Mouse (Mus musculus) limb, embryonic 13.5 days (tissue): Measurements from ENCODE around the gene Itga3. TPM values are rescaled to one million over a fixed set of nuclear protein-coding genes. Genes with fewer than 3 reads are reported as not detected.

ENCODE experiments used
- ATAC-seq: fragments of 200-750 bp; cut with Nextera tagmentation; 2 replicates; pipeline ENCODE4 v1.8.0; 2017; ENCODE audit warnings: low read depth, moderate number of reproducible peaks, moderate TSS enrichment; ENCODE audit not compliant: low FRiP score
- H3K27ac ChIP-seq: fragments of 300-500 bp; sonication (generic); 2 replicates; pipeline ENCODE4 v1.5.1; 2015; ENCODE audit warnings: inconsistent platforms, mild to moderate bottlenecking, moderate library complexity
- H3K27me3 ChIP-seq: fragments of 300-500 bp; sonication (generic); 2 replicates; pipeline ENCODE4 v1.6.1; 2015; ENCODE audit warnings: mild to moderate bottlenecking, inconsistent platforms
- H3K36me3 ChIP-seq: fragments of 300-500 bp; sonication (generic); 2 replicates; pipeline ENCODE4 v1.6.1; 2015; ENCODE audit warnings: inconsistent platforms, mild to moderate bottlenecking, moderate library complexity
- H3K4me1 ChIP-seq: fragments of 300-500 bp; sonication (generic); 2 replicates; pipeline ENCODE4 v1.6.1; 2015; ENCODE audit warnings: inconsistent platforms
- H3K4me2 ChIP-seq: fragments of 300-500 bp; sonication (generic); replicated peaks from 2 replicates; pipeline ENCODE4 v1.6.1; 2015; ENCODE audit warnings: inconsistent platforms, mild to moderate bottlenecking, moderate library complexity
- H3K4me3 ChIP-seq: fragments of 300-500 bp; sonication (generic); 2 replicates; pipeline ENCODE4 v1.5.1; 2015; ENCODE audit warnings: moderate library complexity, mild to moderate bottlenecking, inconsistent platforms
- H3K9ac ChIP-seq: fragments of 300-500 bp; sonication (generic); 2 replicates; pipeline ENCODE4 v1.6.1; 2015; ENCODE audit warnings: mild to moderate bottlenecking, inconsistent platforms
- H3K9me3 ChIP-seq: fragments of 300-500 bp; sonication (generic); 2 replicates; pipeline ENCODE4 v1.6.1; 2016; ENCODE audit warnings: inconsistent platforms
- WGBS: fragments of 180-500 bp; shearing (Covaris S2); methylation state at CpG from one replicate; pipeline ENCODE4 v1.1.7; 2015; 5-methylcytosine and 5-hydroxymethylcytosine counted together
- polyA plus RNA-seq: library from polyadenylated mRNA; unstranded; fragments of >200 nt; fragmentation: Nextera tagmentation; extraction: Ambion mirVana; gene quantifications from 2 replicates; pipeline ENCODE4 v1.2.1, GENCODE M21; 2015

The Itga3 gene
- polyA plus RNA-seq, 1 experiment from 2014 or later = 8.9 TPM

- ATAC-seq = no peak
- H3K27ac ChIP-seq = no peak overlapping the region
Observed at GRCm38 (mm10) chr11:95088857-95089779, 12.5 kb upstream of the Itga3 start.

GRCm38 (mm10) chr11:95088286-95088685 lies 11.7 kb upstream of the Itga3 start:
- 54% methylated on average over 7 of the region's 7 CpGs for WGBS
- Histone ChIP-seq H3K4me2 (no peak overlapping the region), H3K9me3 (no peaks in the 10 kb centered on the region), H3K36me3 (no peaks in the 10 kb centered on the region), H3K9ac (no peak overlapping the region), H3K27ac (no peak overlapping the region), H3K27me3 (no peaks in the 10 kb centered on the region), H3K4me1 (peaks cover 21% of the 10 kb centered on the region), H3K4me3 (no peak overlapping the region)
- ATAC-seq = no peak

More at GRCm38 (mm10) chr11:95088857-95089779, 12.5 kb upstream of the Itga3 start:
- Histone ChIP-seq H3K9ac (no peak overlapping the region), H3K4me2 (no peak overlapping the region), H3K27me3 (no peaks in the 10 kb centered on the region), H3K9me3 (no peaks in the 10 kb centered on the region), H3K4me3 (no peak overlapping the region), H3K4me1 (peaks cover 21% of the 10 kb centered on the region), H3K36me3 (no peaks in the 10 kb centered on the region)
- 66% methylated on average over 16 of the region's 16 CpGs for WGBS

GRCm38 (mm10) chr11:95087301-95088228 lies 11.0 kb upstream of the Itga3 start:
- no peak overlapping the region for H3K4me3 ChIP-seq
- ATAC-seq = no peak
- H3K36me3 ChIP-seq = no peaks in the 10 kb centered on the region
- 0 out of 2 replicates have a peak overlapping the region, but pooled peaks have one; percentile 19 for H3K9ac ChIP-seq
- WGBS = 71% methylated on average over 17 of the region's 17 CpGs
- no peaks in the 10 kb centered on the region for H3K27me3 ChIP-seq
- no peak overlapping the region for H3K27ac ChIP-seq
- no peaks in the 10 kb centered on the region for H3K9me3 ChIP-seq
- no peak overlapping the region for H3K4me2 ChIP-seq
- H3K4me1 ChIP-seq = peaks cover 21% of the 10 kb centered on the region

GRCm38 (mm10) chr11:95086229-95086628 lies 9.6 kb upstream of the Itga3 start:
- no peak overlapping the region for H3K4me3 ChIP-seq
- H3K9ac ChIP-seq = no peak overlapping the region
- no peak overlapping the region for H3K27ac ChIP-seq
- no peaks in the 10 kb centered on the region for H3K36me3 ChIP-seq
- H3K27me3 ChIP-seq = no peaks in the 10 kb centered on the region
- H3K4me2 ChIP-seq = no peak overlapping the region
- peaks cover 21% of the 10 kb centered on the region for H3K4me1 ChIP-seq
- ATAC-seq = no peak
- no peaks in the 10 kb centered on the region for H3K9me3 ChIP-seq
- WGBS = 59% methylated on average over 5 of the region's 5 CpGs

- no peak overlapping the region for H3K4me3 ChIP-seq
- H3K9me3 ChIP-seq = no peaks in the 10 kb centered on the region
- H3K4me2 ChIP-seq = no peak overlapping the region
- no peak for ATAC-seq
- H3K27me3 ChIP-seq = no peaks in the 10 kb centered on the region
- H3K36me3 ChIP-seq = no peaks in the 10 kb centered on the region
- H3K9ac ChIP-seq = no peak overlapping the region
- peaks cover 21% of the 10 kb centered on the region for H3K4me1 ChIP-seq
- WGBS = 10% methylated on average over 5 of the region's 5 CpGs
- no peak overlapping the region for H3K27ac ChIP-seq
Observed at GRCm38 (mm10) chr11:95085710-95086109, 9.1 kb upstream of the Itga3 start.

GRCm38 (mm10) chr11:95084811-95085382 lies 8.3 kb upstream of the Itga3 start:
- Histone ChIP-seq H3K27ac (no peak overlapping the region), H3K4me2 (no peak overlapping the region), H3K27me3 (peaks cover 4% of the 10 kb centered on the region; the same call in 1 of the 2 replicates), H3K9ac (no peak overlapping the region), H3K4me3 (no peak overlapping the region), H3K36me3 (no peaks in the 10 kb centered on the region), H3K9me3 (no peaks in the 10 kb centered on the region), H3K4me1 (peaks cover 21% of the 10 kb centered on the region)
- 40% methylated on average over 5 of the region's 5 CpGs for WGBS
- no peak for ATAC-seq

- H3K4me3 ChIP-seq = no peak overlapping the region
- no peak for ATAC-seq
- H3K27me3 ChIP-seq = peaks cover 11% of the 10 kb centered on the region; the same call in 1 of the 2 replicates
- no peaks in the 10 kb centered on the region for H3K36me3 ChIP-seq
- H3K9me3 ChIP-seq = no peaks in the 10 kb centered on the region
- 37% methylated on average over 4 of the region's 4 CpGs for WGBS
- no peak overlapping the region for H3K9ac ChIP-seq
- no peak overlapping the region for H3K27ac ChIP-seq
- H3K4me2 ChIP-seq = no peak overlapping the region
- H3K4me1 ChIP-seq = peaks cover 21% of the 10 kb centered on the region
Observed at GRCm38 (mm10) chr11:95084175-95084574, 7.6 kb upstream of the Itga3 start.

GRCm38 (mm10) chr11:95082896-95083295 lies 6.3 kb upstream of the Itga3 start:
- H3K4me2 ChIP-seq = no peak overlapping the region
- WGBS = 89% methylated on average over 7 of the region's 7 CpGs
- peaks cover 24% of the 10 kb centered on the region for H3K27me3 ChIP-seq
- no peak overlapping the region for H3K4me3 ChIP-seq
- H3K9me3 ChIP-seq = no peaks in the 10 kb centered on the region
- H3K9ac ChIP-seq = no peak overlapping the region
- no peak for ATAC-seq
- peaks cover 21% of the 10 kb centered on the region for H3K4me1 ChIP-seq
- no peak overlapping the region for H3K27ac ChIP-seq
- no peaks in the 10 kb centered on the region for H3K36me3 ChIP-seq

GRCm38 (mm10) chr11:95080783-95081182 lies 4.2 kb upstream of the Itga3 start:
- H3K9ac ChIP-seq = no peak overlapping the region
- H3K4me2 ChIP-seq = no peak overlapping the region
- no peak for ATAC-seq
- H3K36me3 ChIP-seq = no peaks in the 10 kb centered on the region
- H3K27me3 ChIP-seq = peaks cover 45% of the 10 kb centered on the region
- H3K4me1 ChIP-seq = peaks cover 13% of the 10 kb centered on the region
- WGBS = 81% methylated on average over 6 of the region's 6 CpGs
- no peak overlapping the region for H3K4me3 ChIP-seq
- H3K27ac ChIP-seq = no peak overlapping the region
- H3K9me3 ChIP-seq = no peaks in the 10 kb centered on the region

- Histone ChIP-seq H3K27me3 (peaks cover 59% of the 10 kb centered on the region), H3K4me1 (peaks cover 19% of the 10 kb centered on the region), H3K36me3 (no peaks in the 10 kb centered on the region), H3K4me2 (no peak overlapping the region), H3K9me3 (no peaks in the 10 kb centered on the region), H3K27ac (no peak overlapping the region), H3K9ac (no peak overlapping the region; the same call in 1 of the 2 replicates), H3K4me3 (no peak overlapping the region)
- WGBS = 71% methylated on average over 6 of the region's 6 CpGs
- no peak for ATAC-seq
Observed at GRCm38 (mm10) chr11:95079256-95079875, 2.8 kb upstream of the Itga3 start.

- no peaks in the 10 kb centered on the region for H3K9me3 ChIP-seq
- H3K4me2 ChIP-seq = no peak overlapping the region
- peaks cover 71% of the 10 kb centered on the region for H3K27me3 ChIP-seq
- no peak overlapping the region for H3K27ac ChIP-seq
- 56% methylated on average over 7 of the region's 7 CpGs for WGBS
- H3K36me3 ChIP-seq = no peaks in the 10 kb centered on the region
- peaks cover 21% of the 10 kb centered on the region for H3K4me1 ChIP-seq
- H3K9ac ChIP-seq = no peak overlapping the region
- ATAC-seq = no peak
- H3K4me3 ChIP-seq = no peak overlapping the region
Observed at GRCm38 (mm10) chr11:95077956-95078355, 1.4 kb upstream of the Itga3 start.
